Mouse (Mus musculus) skeletal muscle tissue, postnatal 0 days (tissue): Measurements from ENCODE around the gene Olfr1504. TPM values are rescaled to one million over a fixed set of nuclear protein-coding genes. Genes with fewer than 3 reads are reported as not detected.

ENCODE experiments used
- polyA plus RNA-seq: library from polyadenylated mRNA; unstranded; fragments of >200 nt; fragmentation: Nextera tagmentation; extraction: Ambion mirVana; gene quantifications from 2 replicates; pipeline ENCODE4 v1.2.1, GENCODE M21; 2015

The Olfr1504 gene
- not detected in 2 replicates for polyA plus RNA-seq

DNA sequence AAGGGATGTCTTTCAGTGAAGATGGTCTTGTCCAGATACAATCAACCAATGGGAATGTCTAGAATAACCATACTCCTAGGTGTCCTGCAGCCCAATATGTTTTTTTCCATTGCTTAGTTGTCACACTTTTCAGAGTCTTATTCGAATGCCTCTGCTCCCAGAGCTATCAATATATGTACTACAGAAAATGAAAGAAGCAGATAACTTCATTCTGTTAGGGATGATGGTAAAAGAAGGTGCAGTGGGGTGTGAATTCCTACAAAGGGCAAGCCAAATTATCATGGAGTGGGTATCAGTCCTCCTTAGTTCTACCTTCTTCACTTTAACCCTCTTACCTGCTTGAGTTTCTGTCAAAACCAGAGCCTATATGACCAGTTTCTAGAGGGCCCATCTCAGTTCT is at the start of gene Olfr1504:
Gene Olfr1504, minus strand, starts transcription at position 101 of the 400 bp plus-strand sequence.

DNA sequence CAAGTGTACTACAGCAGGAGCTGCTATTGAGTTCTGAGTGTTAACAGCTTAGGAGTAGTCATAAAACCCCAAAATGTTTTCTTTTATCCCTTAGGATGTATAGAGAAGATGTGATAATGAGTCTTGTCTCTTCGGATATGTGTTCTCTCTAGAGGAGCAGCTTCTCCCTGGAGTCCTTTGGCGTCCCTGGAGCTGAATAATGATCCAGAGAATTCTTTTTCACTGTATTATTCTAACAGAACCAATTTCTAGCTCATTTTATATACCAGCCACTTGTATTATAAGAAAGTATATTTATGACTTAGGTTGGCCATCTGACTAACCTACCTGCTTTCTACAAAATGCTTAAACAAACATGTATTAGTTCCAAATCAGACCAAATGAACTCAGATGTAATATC is 15.5 kb upstream of the Olfr1504 start, which contains the start of gene Olfr1505:
Gene Olfr1505, plus strand, starts transcription at position 301 of the 400 bp plus-strand sequence.

DNA sequence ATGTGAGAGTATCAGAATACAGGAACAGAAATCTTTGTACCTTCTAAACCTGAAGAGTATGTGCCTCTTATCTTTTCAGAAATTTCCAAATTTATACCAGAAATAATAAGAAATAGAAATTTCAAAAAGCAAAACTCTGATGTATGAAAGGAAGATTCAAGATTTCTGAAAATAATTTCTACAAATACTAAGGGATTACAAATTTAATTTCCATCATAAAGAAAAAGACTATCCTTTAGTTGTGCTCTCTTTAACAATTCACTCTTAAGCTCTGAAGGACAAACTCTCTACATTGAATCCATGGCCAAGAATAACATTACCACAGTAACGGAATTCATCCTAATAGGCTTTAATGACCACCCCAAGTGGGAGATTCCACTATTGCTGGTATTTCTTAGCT is 36.2 kb downstream of the Olfr1504 start, which contains the start of gene Olfr1502:
Gene Olfr1502, plus strand, starts transcription at position 301 of the 400 bp plus-strand sequence.

DNA sequence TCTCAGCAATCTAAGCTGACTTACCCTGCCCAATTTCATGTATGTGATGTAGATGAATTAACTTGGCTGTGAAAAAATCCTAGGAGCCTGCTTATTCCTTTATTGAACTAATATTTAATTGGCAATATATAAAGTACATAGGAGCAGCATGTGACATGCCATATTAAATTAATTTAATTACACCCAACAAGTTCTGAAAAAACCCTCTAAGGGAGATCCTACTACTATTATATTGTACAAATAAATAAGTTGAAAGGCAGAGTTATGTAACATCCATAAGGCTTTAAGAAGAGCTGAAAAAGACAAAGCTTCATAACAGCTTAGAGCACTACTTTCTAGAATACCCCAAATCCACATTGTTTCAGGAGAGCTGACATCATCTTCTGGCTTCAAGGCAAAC is 47.1 kb downstream of the Olfr1504 start, which contains the start of gene Olfr1501:
Gene Olfr1501, minus strand, starts transcription at position 101 of the 400 bp plus-strand sequence.

Other genes starting within 250 kb of the Olfr1504 start
- not detected in 2 replicates for gene Olfr1490, start 246.8 kb downstream of the Olfr1504 start, polyA plus RNA-seq
- gene Olfr1491, start 200.7 kb downstream of the Olfr1504 start, polyA plus RNA-seq = not detected in 2 replicates
- not detected in 2 replicates for gene Olfr1493-ps1, start 174.7 kb downstream of the Olfr1504 start, polyA plus RNA-seq
- not detected in 2 replicates for gene Olfr1494, start 158.2 kb downstream of the Olfr1504 start, polyA plus RNA-seq
- gene Olfr1495, start 133.3 kb downstream of the Olfr1504 start, polyA plus RNA-seq = not detected in 2 replicates
- not detected in 2 replicates for gene Olfr1496, start 120.0 kb downstream of the Olfr1504 start, polyA plus RNA-seq
- not detected in 2 replicates for gene Olfr1497, start 99.7 kb downstream of the Olfr1504 start, polyA plus RNA-seq
- gene Olfr1499, start 78.5 kb downstream of the Olfr1504 start, polyA plus RNA-seq = not detected in 2 replicates
- not detected in 2 replicates for gene Olfr1500, start 67.4 kb downstream of the Olfr1504 start, polyA plus RNA-seq
- gene Olfr1501, start 47.2 kb downstream of the Olfr1504 start, polyA plus RNA-seq = not detected in 2 replicates
- gene Olfr1502, start 36.1 kb downstream of the Olfr1504 start, polyA plus RNA-seq = not detected in 2 replicates
- not detected in 2 replicates for gene Olfr1505, start 15.6 kb upstream of the Olfr1504 start, polyA plus RNA-seq